Mouse (Mus musculus): Measurements from ENCODE around the gene Btbd35f22. TPM values are rescaled to one million over a fixed set of nuclear protein-coding genes. Genes with fewer than 3 reads are reported as not detected.
"Not testable (repeated sequence)": the region's sequence is repeated elsewhere in the genome, so short reads cannot be mapped to it uniquely, and the experiment has no call there.

Gene Btbd35f22
- not detected in 2 replicates for polyA plus RNA-seq (2014; fragmentation: Nextera tagmentation; extraction: Ambion mirVana)

DNA sequence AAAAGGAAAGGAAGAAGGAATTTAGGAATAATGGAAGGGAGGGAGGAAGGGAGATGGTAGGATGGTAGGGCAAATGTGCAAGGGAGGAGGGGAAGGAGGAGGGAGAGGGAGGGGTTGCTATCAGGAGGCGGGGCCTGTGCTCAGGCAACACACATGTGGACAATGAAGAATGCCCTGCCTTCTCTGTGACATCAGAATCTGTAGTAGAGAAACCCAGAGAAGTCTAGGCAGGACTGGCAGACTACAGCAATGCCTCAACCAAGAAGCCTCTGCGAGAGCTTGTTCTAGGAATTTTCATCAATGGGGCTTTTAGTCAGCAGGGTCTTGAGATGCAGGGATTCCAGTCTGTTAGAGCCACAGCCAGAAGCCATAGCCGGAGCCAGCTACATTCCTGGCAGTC lies at the start of gene Btbd35f22:
Btbd35f22 (plus strand) TSS at position 301 of the 400 bp plus-strand sequence.
- H3K27ac ChIP-seq (ENCODE audit: low read depth, low read length); H3K36me3 ChIP-seq (ENCODE audit: control insufficient read depth, insufficient read depth, low read length); H3K4me3 ChIP-seq (ENCODE audit: low read depth, low read length); H3K9me3 ChIP-seq (ENCODE audit: control insufficient read depth, low read length); H3K4me2 ChIP-seq (ENCODE audit: low read depth, low read length, severe bottlenecking); DNase-seq (ENCODE audit: low spot score); ATAC-seq (replicated peaks; ENCODE audit: low FRiP score); H3K4me1 ChIP-seq (replicated peaks; ENCODE audit: control insufficient read depth, insufficient read depth, low read length); H3K9ac ChIP-seq (ENCODE audit: low read length); H3K27me3 ChIP-seq (ENCODE audit: control insufficient read depth, insufficient read depth, low read length): not testable (repeated sequence)
- no CpG with 5 or more reads among the region's 3 CpGs for WGBS

Other genes with a start within 250 kb of the Btbd35f22 start
- gene Gm21637, start 85.8 kb upstream of the Btbd35f22 start, polyA plus RNA-seq (2014; fragmentation: Nextera tagmentation; extraction: Ambion mirVana), result not detected in 2 replicates
- gene Btbd35f2, start 230.6 kb downstream of the Btbd35f22 start, polyA plus RNA-seq (2014; fragmentation: Nextera tagmentation; extraction: Ambion mirVana), result not detected in 2 replicates

All from forebrain, embryonic 11.5 days (tissue).